Mouse (Mus musculus) embryo, embryonic 9.5 days (tissue): ENCODE measurements around the gene Reg3d.
"Not testable (repeated sequence)": the region's sequence is repeated elsewhere in the genome, so short reads cannot be mapped to it uniquely, and the experiment has no call there.

Experiments
- DNase-seq: peaks from one replicate; pipeline ENCODE4 v3.0.0-alpha.2; 2017; ENCODE audit errors: extremely low spot score

Gene Reg3d

DNA sequence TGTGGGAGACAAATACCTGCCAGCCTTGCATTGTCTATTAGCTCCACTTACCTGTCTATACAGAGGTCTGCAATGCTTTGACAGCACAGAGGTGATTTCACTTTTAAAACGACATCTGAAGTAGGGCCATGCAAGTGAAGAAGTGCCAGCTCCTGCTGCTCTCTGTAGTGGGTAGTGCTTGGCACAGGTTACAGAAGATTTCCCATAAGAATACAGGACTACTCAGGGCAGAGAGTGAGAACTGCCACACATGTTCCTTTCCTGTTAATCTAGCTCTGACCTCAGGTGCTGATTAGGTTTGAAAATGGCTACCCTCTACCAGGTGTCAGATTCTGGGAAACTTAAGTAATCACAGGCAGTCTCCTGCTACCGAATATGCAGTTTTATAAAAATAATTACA lies at the start of gene Reg3d:
Reg3d (minus strand) TSS at position 101 of the 400 bp plus-strand sequence.
- no peak for DNase-seq

GRCm38 (mm10) chr6:78425497-78425896 lies 46.8 kb upstream of the Reg3d start:
- no peak for DNase-seq

DNA sequence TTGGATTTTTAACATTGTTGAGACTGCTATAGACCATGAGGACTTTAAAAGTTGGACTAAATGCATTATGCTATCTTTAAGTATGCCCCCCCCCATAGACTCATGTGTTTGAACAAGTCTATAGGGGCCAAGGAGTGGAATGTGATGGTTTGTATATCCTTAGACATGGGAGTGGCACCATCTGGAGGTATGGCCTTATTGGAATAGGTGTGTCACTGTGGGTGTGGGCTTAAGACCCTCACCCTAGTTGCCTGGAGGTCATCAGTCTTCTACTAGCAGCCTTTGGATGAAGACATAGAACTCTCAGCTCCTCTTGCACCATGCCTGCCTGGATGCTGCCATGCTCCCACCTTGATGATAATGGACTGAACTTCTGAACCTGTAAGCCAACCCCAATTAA lies 43.7 kb upstream of the Reg3d start, which contains the start of gene Reg1:
Reg1 (plus strand) TSS at position 301 of the 400 bp plus-strand sequence.
- not testable (repeated sequence) for DNase-seq

DNA sequence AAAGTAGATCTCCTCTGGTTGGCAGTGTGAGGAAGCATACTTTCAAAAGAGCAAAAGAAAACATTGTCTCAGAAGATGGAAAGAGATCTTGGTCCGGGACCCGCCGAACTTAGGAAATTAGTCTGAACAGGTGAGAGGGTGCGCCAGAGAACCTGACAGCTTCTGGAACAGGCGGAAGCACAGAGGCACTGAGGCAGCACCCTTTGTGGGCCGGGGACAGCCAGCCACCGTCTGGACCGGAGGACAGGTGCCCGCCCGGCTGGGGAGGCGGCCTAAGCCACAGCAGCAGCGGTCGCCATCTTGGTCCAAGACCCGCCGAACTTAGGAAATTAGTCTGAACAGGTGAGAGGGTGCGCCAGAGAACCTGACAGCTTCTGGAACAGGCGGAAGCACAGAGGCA lies 16.7 kb upstream of the Reg3d start, which contains the start of gene Reg2:
Reg2 (plus strand) TSS at position 301 of the 400 bp plus-strand sequence.
- not testable (repeated sequence) for DNase-seq

- no peak for DNase-seq
Observed at GRCm38 (mm10) chr6:78385609-78386008, 6.9 kb upstream of the Reg3d start.

GRCm38 (mm10) chr6:78380409-78380808 lies 1.7 kb upstream of the Reg3d start, which contains the start of gene Reg3a:
TSS of gene Reg3a (plus strand) at chr6:78380709.
- DNase-seq, result no peak

DNA sequence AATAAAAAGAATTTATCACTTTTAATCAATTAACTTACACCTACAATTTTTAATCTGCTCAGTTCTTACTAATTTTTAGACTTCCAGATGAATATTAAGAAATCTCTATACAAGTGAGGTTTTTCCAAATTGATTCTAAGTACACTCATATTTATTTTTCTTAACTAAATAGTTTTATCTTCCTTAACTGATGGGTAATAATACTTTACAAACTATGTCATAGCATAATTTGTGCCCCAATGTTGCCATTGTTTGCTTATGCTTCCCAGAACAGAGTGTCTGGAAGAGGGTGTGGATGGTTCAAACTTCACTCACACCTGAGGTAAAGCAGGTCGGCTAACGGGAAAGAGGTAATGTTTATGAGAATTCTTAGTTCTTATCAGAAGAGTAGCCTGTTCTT lies 8.3 kb downstream of the Reg3d start, which contains the start of gene Reg3b:
Reg3b (plus strand) TSS at position 301 of the 400 bp plus-strand sequence.
- DNase-seq, result no peak

DNA sequence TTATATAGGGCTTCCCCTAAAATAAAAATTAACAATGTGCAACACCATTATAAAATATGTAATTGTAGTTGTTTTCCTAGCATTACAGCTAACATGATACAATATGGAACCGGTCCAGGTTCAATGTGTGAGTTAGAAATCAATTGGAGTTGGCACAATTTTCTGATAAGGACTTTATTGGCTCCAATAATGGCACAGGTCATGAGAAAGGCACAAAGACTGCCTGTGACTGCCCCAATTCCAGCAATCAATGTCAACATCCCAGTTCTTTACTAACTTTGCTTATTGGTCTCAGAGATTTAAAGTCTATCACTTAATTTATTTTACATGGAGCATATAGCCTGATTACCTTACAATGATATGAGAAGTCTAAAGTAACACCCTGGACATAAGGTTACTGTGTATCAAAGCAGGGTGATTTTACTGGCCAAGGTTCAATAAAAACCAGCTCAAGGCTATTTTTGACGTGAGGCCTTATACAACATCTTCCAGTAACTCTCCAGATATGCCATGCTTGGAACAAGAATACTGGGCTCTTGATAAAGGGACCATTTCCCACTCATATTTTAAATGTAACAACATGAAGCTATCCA lies 16.6 kb downstream of the Reg3d start:
- no peak for DNase-seq

GRCm38 (mm10) chr6:78341689-78342088 lies 37.0 kb downstream of the Reg3d start:
- no peak for DNase-seq

GRCm38 (mm10) chr6:78340296-78340695 lies 38.4 kb downstream of the Reg3d start:
- no peak for DNase-seq

GRCm38 (mm10) chr6:78331919-78332569 lies 46.6 kb downstream of the Reg3d start:
- peak; percentile 27 for DNase-seq

DNA sequence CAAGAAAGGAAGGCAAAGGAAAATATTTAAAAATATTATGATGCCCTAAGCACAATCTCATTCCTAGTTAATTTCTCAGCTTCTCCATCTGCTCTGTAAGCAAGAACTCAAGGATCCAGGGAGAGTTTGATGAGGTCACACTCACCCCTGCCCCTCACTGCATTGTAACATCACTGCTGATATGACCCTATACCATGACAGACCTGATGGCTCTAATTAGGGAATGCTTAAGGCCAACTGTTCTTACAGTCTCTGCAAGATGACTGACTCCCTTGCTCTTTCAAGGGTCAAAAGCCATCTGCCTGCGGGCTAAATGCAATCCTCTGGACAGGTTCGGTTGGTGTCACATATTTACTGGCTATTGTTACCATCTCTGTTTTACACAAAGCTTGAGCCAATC lies 49.5 kb downstream of the Reg3d start:
- DNase-seq, result no peak

DNA sequence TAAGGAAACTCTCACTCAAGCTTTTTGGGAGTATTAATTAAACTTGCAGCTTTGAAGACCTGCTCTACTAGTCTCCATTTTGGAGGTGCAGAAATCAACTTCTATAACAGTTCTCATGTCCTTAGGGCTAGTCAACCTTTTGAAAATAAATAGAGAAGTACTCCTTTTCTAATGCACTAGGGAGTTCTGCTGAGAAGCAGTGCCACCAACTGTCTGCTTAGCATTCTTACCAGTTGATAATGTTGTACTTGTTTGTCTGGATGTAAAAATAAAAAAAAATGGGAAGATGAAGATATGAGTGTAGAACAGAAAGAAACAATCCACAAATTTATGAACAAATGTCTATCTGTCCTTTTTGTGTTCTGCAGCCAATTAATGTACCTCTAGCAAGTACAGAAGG lies 50.9 kb downstream of the Reg3d start:
- no peak for DNase-seq
